Mouse (Mus musculus): ENCODE measurements around the gene Auts2. TPM values are rescaled to one million over a fixed set of nuclear protein-coding genes. Genes with fewer than 3 reads are reported as not detected.
A peak's percentile ranks its signal among the peaks of the same experiment; 100 is the strongest.

Auts2 gene
- polyA plus RNA-seq, 1 experiment from 2014 or later = 75.0 TPM

GRCm38 (mm10) chr5:132323608-132324007 is 219.5 kb downstream of the Auts2 start:
- WGBS = 15% methylated on average over 4 of the region's 4 CpGs
- Histone ChIP-seq H3K36me3 (ENCODE audit: control insufficient read depth, insufficient read depth, low read length) (no peaks in the 10 kb centered on the region), H3K27me3 (ENCODE audit: control insufficient read depth, insufficient read depth, low read length) (no peaks in the 10 kb centered on the region), H3K4me2 (ENCODE audit: low read length) (no peak overlapping the region), H3K4me1 (ENCODE audit: control insufficient read depth, insufficient read depth, low read length) (peaks cover 33% of the 10 kb centered on the region), H3K9me3 (ENCODE audit: control insufficient read depth, low read length) (no peaks in the 10 kb centered on the region), H3K27ac (replicated peaks; ENCODE audit: low read depth, low read length) (no peak overlapping the region), H3K4me3 (replicated peaks; ENCODE audit: low read depth, low read length) (no peak overlapping the region), H3K9ac (replicated peaks; ENCODE audit: low read length) (no peak overlapping the region)
- ATAC-seq (ENCODE audit: low FRiP score, low TSS enrichment) (no peak), DNase-seq (no peak)

- Histone ChIP-seq H3K4me1 (ENCODE audit: control insufficient read depth, insufficient read depth, low read length) (peaks cover 33% of the 10 kb centered on the region), H3K27ac (replicated peaks; ENCODE audit: low read depth, low read length) (0 out of 2 replicates have a peak overlapping the region, but pooled peaks have one; percentile 8), H3K27me3 (ENCODE audit: control insufficient read depth, insufficient read depth, low read length) (no peaks in the 10 kb centered on the region), H3K36me3 (ENCODE audit: control insufficient read depth, insufficient read depth, low read length) (no peaks in the 10 kb centered on the region), H3K4me2 (ENCODE audit: low read length) (no peak overlapping the region), H3K4me3 (replicated peaks; ENCODE audit: low read depth, low read length) (no peak overlapping the region), H3K9me3 (ENCODE audit: control insufficient read depth, low read length) (no peaks in the 10 kb centered on the region), H3K9ac (replicated peaks; ENCODE audit: low read length) (no peak overlapping the region)
- ATAC-seq (ENCODE audit: low FRiP score, low TSS enrichment) = no peak
- no peak for DNase-seq
- 61% methylated on average over 4 of the region's 4 CpGs for WGBS
These were observed 220.2 kb downstream of the Auts2 start for GRCm38 (mm10) chr5:132322971-132323370.

- no peaks in the 10 kb centered on the region for H3K27me3 ChIP-seq (ENCODE audit: control insufficient read depth, insufficient read depth, low read length)
- no peak overlapping the region for H3K4me2 ChIP-seq (ENCODE audit: low read length)
- DNase-seq (no peak), ATAC-seq (ENCODE audit: low FRiP score, low TSS enrichment) (no peak)
- 89% methylated on average over 9 of the region's 9 CpGs for WGBS
- no peaks in the 10 kb centered on the region for H3K36me3 ChIP-seq (ENCODE audit: control insufficient read depth, insufficient read depth, low read length)
- no peak overlapping the region for H3K4me3 ChIP-seq (replicated peaks; ENCODE audit: low read depth, low read length)
- no peak overlapping the region for H3K9ac ChIP-seq (replicated peaks; ENCODE audit: low read length)
- peaks cover 15% of the 10 kb centered on the region for H3K4me1 ChIP-seq (ENCODE audit: control insufficient read depth, insufficient read depth, low read length)
- no peak overlapping the region for H3K27ac ChIP-seq (replicated peaks; ENCODE audit: low read depth, low read length)
- H3K9me3 ChIP-seq (ENCODE audit: control insufficient read depth, low read length) = no peaks in the 10 kb centered on the region
These were observed 224.9 kb downstream of the Auts2 start for GRCm38 (mm10) chr5:132318026-132318765.

GRCm38 (mm10) chr5:132316897-132317296 is 226.2 kb downstream of the Auts2 start:
- 31% methylated on average over 6 of the region's 6 CpGs for WGBS
- DNase-seq = no peak
- no peak for ATAC-seq (ENCODE audit: low FRiP score, low TSS enrichment)
- no peak overlapping the region for H3K27ac ChIP-seq (replicated peaks; ENCODE audit: low read depth, low read length)
- no peak overlapping the region for H3K4me3 ChIP-seq (replicated peaks; ENCODE audit: low read depth, low read length)
- no peaks in the 10 kb centered on the region for H3K27me3 ChIP-seq (ENCODE audit: control insufficient read depth, insufficient read depth, low read length)
- no peaks in the 10 kb centered on the region for H3K36me3 ChIP-seq (ENCODE audit: control insufficient read depth, insufficient read depth, low read length)
- H3K4me2 ChIP-seq (ENCODE audit: low read length) = no peak overlapping the region
- H3K9ac ChIP-seq (replicated peaks; ENCODE audit: low read length) = no peak overlapping the region
- H3K9me3 ChIP-seq (ENCODE audit: control insufficient read depth, low read length) = no peaks in the 10 kb centered on the region
- peaks cover 4% of the 10 kb centered on the region; the same call in 1 of the 2 replicates for H3K4me1 ChIP-seq (ENCODE audit: control insufficient read depth, insufficient read depth, low read length)

GRCm38 (mm10) chr5:132314300-132314699 is 228.8 kb downstream of the Auts2 start:
- 55% methylated on average over 5 of the region's 5 CpGs for WGBS

GRCm38 (mm10) chr5:132307000-132307399 is 236.1 kb downstream of the Auts2 start:
- Histone ChIP-seq H3K4me2 (ENCODE audit: low read length) (no peak overlapping the region), H3K27ac (replicated peaks; ENCODE audit: low read depth, low read length) (no peak overlapping the region), H3K4me1 (ENCODE audit: control insufficient read depth, insufficient read depth, low read length) (peaks cover 10% of the 10 kb centered on the region; the same call in 1 of the 2 replicates), H3K27me3 (ENCODE audit: control insufficient read depth, insufficient read depth, low read length) (no peaks in the 10 kb centered on the region), H3K4me3 (replicated peaks; ENCODE audit: low read depth, low read length) (no peak overlapping the region), H3K9me3 (ENCODE audit: control insufficient read depth, low read length) (no peaks in the 10 kb centered on the region), H3K9ac (replicated peaks; ENCODE audit: low read length) (no peak overlapping the region), H3K36me3 (ENCODE audit: control insufficient read depth, insufficient read depth, low read length) (no peaks in the 10 kb centered on the region)
- 74% methylated on average over 2 of the region's 2 CpGs for WGBS
- no peak for ATAC-seq (ENCODE audit: low FRiP score, low TSS enrichment)
- no peak for DNase-seq

More at GRCm38 (mm10) chr5:132314300-132314699, 228.8 kb downstream of the Auts2 start:
- H3K9me3 ChIP-seq (ENCODE audit: control insufficient read depth, low read length) = no peaks in the 10 kb centered on the region
- no peaks in the 10 kb centered on the region for H3K27me3 ChIP-seq (ENCODE audit: control insufficient read depth, insufficient read depth, low read length)
- no peaks in the 10 kb centered on the region for H3K36me3 ChIP-seq (ENCODE audit: control insufficient read depth, insufficient read depth, low read length)
- no peak for ATAC-seq (ENCODE audit: low FRiP score, low TSS enrichment)
- no peak overlapping the region for H3K4me2 ChIP-seq (ENCODE audit: low read length)
- H3K27ac ChIP-seq (replicated peaks; ENCODE audit: low read depth, low read length) = no peak overlapping the region
- H3K4me1 ChIP-seq (ENCODE audit: control insufficient read depth, insufficient read depth, low read length) = peaks cover 4% of the 10 kb centered on the region; the same call in 1 of the 2 replicates
- H3K4me3 ChIP-seq (replicated peaks; ENCODE audit: low read depth, low read length) = no peak overlapping the region
- DNase-seq = no peak
- no peak overlapping the region for H3K9ac ChIP-seq (replicated peaks; ENCODE audit: low read length)

GRCm38 (mm10) chr5:132305354-132305934 is 237.7 kb downstream of the Auts2 start:
- H3K9ac ChIP-seq (replicated peaks; ENCODE audit: low read length) = no peak overlapping the region
- DNase-seq = peak; percentile 37
- WGBS = 76% methylated on average over 5 of the region's 5 CpGs
- H3K4me2 ChIP-seq (ENCODE audit: low read length) = no peak overlapping the region
- no peak for ATAC-seq (ENCODE audit: low FRiP score, low TSS enrichment)
- H3K27me3 ChIP-seq (ENCODE audit: control insufficient read depth, insufficient read depth, low read length) = no peaks in the 10 kb centered on the region
- no peaks in the 10 kb centered on the region for H3K36me3 ChIP-seq (ENCODE audit: control insufficient read depth, insufficient read depth, low read length)
- H3K9me3 ChIP-seq (ENCODE audit: control insufficient read depth, low read length) = no peaks in the 10 kb centered on the region
- no peak overlapping the region for H3K27ac ChIP-seq (replicated peaks; ENCODE audit: low read depth, low read length)
- H3K4me3 ChIP-seq (replicated peaks; ENCODE audit: low read depth, low read length) = no peak overlapping the region
- H3K4me1 ChIP-seq (ENCODE audit: control insufficient read depth, insufficient read depth, low read length) = peaks cover 10% of the 10 kb centered on the region; the same call in 1 of the 2 replicates

GRCm38 (mm10) chr5:132302778-132303177 is 240.4 kb downstream of the Auts2 start:
- Histone ChIP-seq H3K9me3 (ENCODE audit: control insufficient read depth, low read length) (no peaks in the 10 kb centered on the region), H3K4me3 (replicated peaks; ENCODE audit: low read depth, low read length) (no peak overlapping the region), H3K27me3 (ENCODE audit: control insufficient read depth, insufficient read depth, low read length) (no peaks in the 10 kb centered on the region), H3K4me2 (ENCODE audit: low read length) (no peak overlapping the region), H3K27ac (replicated peaks; ENCODE audit: low read depth, low read length) (no peak overlapping the region), H3K9ac (replicated peaks; ENCODE audit: low read length) (no peak overlapping the region), H3K36me3 (ENCODE audit: control insufficient read depth, insufficient read depth, low read length) (no peaks in the 10 kb centered on the region), H3K4me1 (ENCODE audit: control insufficient read depth, insufficient read depth, low read length) (peaks cover 19% of the 10 kb centered on the region; the same call in 1 of the 2 replicates)
- ATAC-seq (ENCODE audit: low FRiP score, low TSS enrichment) (no peak), DNase-seq (no peak)
- WGBS = 94% methylated on average over 4 of the region's 4 CpGs

- H3K4me1 ChIP-seq (ENCODE audit: control insufficient read depth, insufficient read depth, low read length) = peaks cover 22% of the 10 kb centered on the region
- WGBS = 83% methylated on average over 4 of the region's 4 CpGs
These were observed 242.3 kb downstream of the Auts2 start for GRCm38 (mm10) chr5:132300794-132301193.

More at GRCm38 (mm10) chr5:132300794-132301193, 242.3 kb downstream of the Auts2 start:
- Histone ChIP-seq H3K27me3 (ENCODE audit: control insufficient read depth, insufficient read depth, low read length) (no peaks in the 10 kb centered on the region), H3K36me3 (ENCODE audit: control insufficient read depth, insufficient read depth, low read length) (no peaks in the 10 kb centered on the region), H3K4me3 (replicated peaks; ENCODE audit: low read depth, low read length) (no peak overlapping the region), H3K27ac (replicated peaks; ENCODE audit: low read depth, low read length) (no peak overlapping the region), H3K9me3 (ENCODE audit: control insufficient read depth, low read length) (no peaks in the 10 kb centered on the region), H3K4me2 (ENCODE audit: low read length) (no peak overlapping the region), H3K9ac (replicated peaks; ENCODE audit: low read length) (no peak overlapping the region)
- DNase-seq = no peak
- no peak for ATAC-seq (ENCODE audit: low FRiP score, low TSS enrichment)
